Mouse (Mus musculus) spleen, adult 2 months (tissue): ENCODE results near the gene Hoxa2. TPM values are rescaled to one million over a fixed set of nuclear protein-coding genes. Genes with fewer than 3 reads are reported as not detected.

Source experiments
- DNase-seq, 2 experiments: peaks; one replicate each; pipeline versions ENCODE4 v3.0.0 to v3.0.0-alpha.2; 2012 to 2021; ENCODE audit warnings: low spot score in 2 of 2, low read depth in 1 of 2
- H3K27ac ChIP-seq: fragments of 200-500 bp; 2 replicates; pipeline ENCODE4 v1.5.1; 2012; ENCODE audit warnings: low read length, inconsistent platforms; ENCODE audit not compliant: insufficient read depth
- H3K27me3 ChIP-seq: fragments of 200-500 bp; 2 replicates; pipeline ENCODE4 v1.6.1; 2012; ENCODE audit warnings: mild to moderate bottlenecking, moderate library complexity, low read length, inconsistent platforms; ENCODE audit not compliant: control insufficient read depth, insufficient read depth
- H3K36me3 ChIP-seq: fragments of 200-500 bp; 2 replicates; pipeline ENCODE4 v1.6.1; 2012; ENCODE audit warnings: mild to moderate bottlenecking, low read length, inconsistent platforms; ENCODE audit not compliant: control insufficient read depth, insufficient read depth
- H3K4me1 ChIP-seq: fragments of 200-500 bp; 2 replicates; pipeline ENCODE4 v1.6.1; 2011; ENCODE audit warnings: inconsistent platforms; ENCODE audit not compliant: control insufficient read depth, insufficient read depth, insufficient read length
- H3K4me3 ChIP-seq: fragments of 200-500 bp; 2 replicates; pipeline ENCODE4 v1.5.1; 2011; ENCODE audit warnings: mild to moderate bottlenecking, inconsistent platforms; ENCODE audit not compliant: insufficient read depth, insufficient read length; ENCODE audit errors: extremely low read depth
- CTCF ChIP-seq: fragments of 200-500 bp; IDR thresholded peaks from 2 replicates; pipeline ENCODE4 v1.5.1; 2011; ENCODE audit warnings: mild to moderate bottlenecking, inconsistent platforms; ENCODE audit not compliant: insufficient read depth, insufficient read length, insufficient replicate concordance; ENCODE audit errors: extremely low read depth
- POLR2A ChIP-seq: fragments of 200-500 bp; IDR thresholded peaks from 2 replicates; pipeline ENCODE4 v1.6.1; 2011; ENCODE audit warnings: low read depth, low read length, inconsistent platforms
- WGBS: fragments of 180-500 bp; shearing (Covaris S2); methylation state at CpG from one replicate; pipeline ENCODE4 v1.1.7; 2018; 5-methylcytosine and 5-hydroxymethylcytosine counted together
- polyA plus RNA-seq: library from polyadenylated mRNA; depleted of rRNA; stranded (reverse); fragments of >200 nt; gene quantifications from 2 replicates; pipeline ENCODE4 v1.2.3, GENCODE M21; 2012

Hoxa2 gene
- polyA plus RNA-seq, 1 experiment, result 0.27 TPM

DNA sequence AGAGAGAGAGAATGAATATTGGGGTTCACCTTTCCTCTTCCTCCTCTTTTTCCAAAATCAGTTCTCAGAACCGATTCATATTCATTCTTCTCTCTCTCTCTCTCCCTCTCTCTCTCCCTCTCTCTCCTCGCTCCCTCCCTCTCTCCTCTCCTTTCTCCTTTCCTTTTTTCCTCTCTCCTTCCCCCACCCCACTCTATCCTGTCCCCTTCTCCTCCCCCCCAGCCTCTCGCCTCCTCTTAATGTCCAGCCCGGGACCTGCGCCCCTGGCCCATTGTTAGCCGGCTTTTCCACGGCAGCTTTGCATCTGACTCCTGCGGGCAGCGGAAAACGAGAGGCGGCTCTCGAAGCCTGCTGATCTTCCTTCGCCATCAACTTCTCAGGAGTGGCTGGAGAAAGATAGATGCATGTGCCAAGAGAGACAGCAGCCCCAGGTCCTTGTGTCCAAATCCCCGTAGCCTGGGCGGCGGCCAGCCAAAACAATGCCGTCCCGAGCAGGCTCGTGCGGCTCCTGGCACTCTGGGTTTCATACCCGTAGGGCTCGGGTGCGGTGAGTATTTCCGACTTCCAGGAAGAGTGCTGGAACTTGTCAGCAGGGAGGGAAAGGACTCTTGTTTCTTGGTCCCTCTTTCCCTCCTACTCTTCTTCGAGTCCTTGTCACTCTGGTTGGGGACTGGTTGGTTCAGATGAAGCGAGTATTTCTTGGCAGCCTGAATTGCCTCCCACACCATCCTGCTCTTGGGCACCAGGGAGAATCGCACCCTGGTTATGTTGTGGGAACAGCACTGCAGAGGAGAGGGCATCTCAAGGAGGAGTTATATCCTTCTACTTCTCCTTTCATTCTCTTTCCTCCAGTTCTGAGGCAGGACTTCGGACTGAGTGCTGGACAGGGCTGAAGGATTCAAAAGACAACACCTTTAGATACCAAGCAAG is 1.1 kb upstream of the Hoxa2 start:
- WGBS, result 80% methylated on average over 28 of the region's 28 CpGs
- Histone ChIP-seq H3K4me1 (no peaks in the 10 kb centered on the region), H3K27ac (no peak overlapping the region), H3K36me3 (no peaks in the 10 kb centered on the region), H3K4me3 (no peak overlapping the region), H3K27me3 (peaks cover 11% of the 10 kb centered on the region)
- no peak for DNase-seq
- TF ChIP-seq POLR2A (no peak), CTCF (no peak)

GRCm38 (mm10) chr6:52164051-52164625 is 493 bp downstream of the Hoxa2 start:
- TF ChIP-seq CTCF (no peak), POLR2A (no peak)
- H3K4me1 ChIP-seq, result no peaks in the 10 kb centered on the region
- no peak overlapping the region; the same call in 1 of the 2 replicates for H3K27ac ChIP-seq
- H3K27me3 ChIP-seq, result peaks cover 16% of the 10 kb centered on the region
- no peak for DNase-seq
- peak overlapping the region; percentile 17; the same call in 1 of the 2 replicates for H3K4me3 ChIP-seq
- no peaks in the 10 kb centered on the region for H3K36me3 ChIP-seq
- 17% methylated on average over 39 of the region's 39 CpGs for WGBS

DNA sequence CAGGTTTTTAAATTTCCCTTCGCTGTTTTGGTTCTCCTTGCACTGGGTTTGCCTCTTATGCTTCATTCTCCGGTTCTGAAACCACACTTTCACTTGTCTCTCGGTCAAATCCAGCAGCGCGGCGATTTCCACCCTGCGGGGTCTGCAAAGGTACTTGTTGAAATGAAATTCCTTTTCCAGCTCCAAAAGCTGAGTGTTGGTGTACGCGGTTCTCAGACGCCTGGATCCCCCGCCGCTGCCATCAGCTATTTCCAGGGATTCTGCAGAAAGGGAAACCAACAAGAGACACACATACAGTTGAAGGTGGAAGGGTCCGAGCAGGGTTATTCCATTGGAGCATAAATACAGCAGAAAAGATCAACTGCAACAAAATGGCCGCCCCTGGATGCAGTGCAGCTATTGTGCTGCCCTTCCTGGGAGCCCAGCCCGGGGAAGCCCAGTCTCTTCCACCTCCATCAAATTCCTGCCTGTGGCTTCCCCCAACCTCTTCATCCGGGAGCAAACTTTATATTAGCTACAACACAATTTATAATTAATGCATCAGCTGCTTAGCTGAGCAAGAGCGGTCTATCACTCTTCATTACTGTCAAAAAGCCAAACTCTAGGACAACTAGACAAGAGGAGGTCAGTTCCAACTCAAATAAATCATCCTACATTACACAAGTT is 1.1 kb downstream of the Hoxa2 start:
- WGBS, result 72% methylated on average over 17 of the region's 17 CpGs
- Histone ChIP-seq H3K4me3 (peak overlapping the region; percentile 8; the same call in 1 of the 2 replicates), H3K27me3 (peaks cover 16% of the 10 kb centered on the region), H3K36me3 (no peaks in the 10 kb centered on the region), H3K27ac (0 out of 2 replicates have a peak overlapping the region, but pooled peaks have one; percentile 9), H3K4me1 (no peaks in the 10 kb centered on the region)
- TF ChIP-seq POLR2A (no peak), CTCF (no peak)
- no peak for DNase-seq

DNA sequence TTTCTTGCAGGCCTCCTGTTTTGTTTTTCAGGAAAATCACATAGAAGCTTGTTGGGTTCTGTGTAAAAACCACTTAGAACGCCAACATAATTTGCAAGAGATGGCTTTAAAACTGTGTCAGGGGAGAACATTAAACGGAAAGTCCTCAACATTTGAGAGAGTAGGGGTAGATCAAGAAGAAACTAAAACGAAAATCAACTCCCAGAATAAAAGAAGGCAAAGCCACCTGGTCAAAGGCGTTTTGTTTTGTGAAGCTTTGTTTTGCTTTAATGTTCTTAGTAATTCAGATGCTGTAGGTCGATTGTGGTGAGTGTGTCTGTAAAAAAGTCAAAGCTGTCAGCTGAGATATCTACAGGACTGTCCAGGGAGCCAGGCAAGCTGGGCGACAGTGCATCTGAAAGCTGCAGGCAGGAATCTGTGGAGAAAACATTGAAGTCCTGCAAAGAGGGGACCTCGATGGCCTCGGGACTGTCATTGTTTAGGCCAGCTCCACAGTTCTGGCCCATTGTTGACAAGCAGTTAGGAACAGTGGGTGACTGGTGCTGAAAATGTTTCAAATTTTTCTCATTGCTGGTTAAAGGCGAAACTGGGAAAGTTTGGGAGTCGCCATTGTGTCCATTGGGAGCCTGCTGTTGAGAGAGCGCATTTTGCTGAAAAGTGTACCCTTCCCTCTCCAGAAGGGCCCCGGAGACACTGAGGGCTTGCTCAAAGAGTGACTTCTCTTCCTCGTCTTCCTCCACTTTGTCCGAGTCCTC is 1.8 kb downstream of the Hoxa2 start:
- 0 out of 2 replicates have a peak overlapping the region, but pooled peaks have one; percentile 13 for H3K27ac ChIP-seq
- 79% methylated on average over 14 of the region's 14 CpGs for WGBS
- H3K36me3 ChIP-seq, result no peaks in the 10 kb centered on the region
- peaks cover 23% of the 10 kb centered on the region for H3K27me3 ChIP-seq
- no peak for DNase-seq
- no peak overlapping the region for H3K4me3 ChIP-seq
- TF ChIP-seq POLR2A (no peak), CTCF (no peak)
- H3K4me1 ChIP-seq, result peaks cover 4% of the 10 kb centered on the region

GRCm38 (mm10) chr6:52162093-52162380 is 2.6 kb downstream of the Hoxa2 start:
- Histone ChIP-seq H3K4me3 (no peak overlapping the region), H3K27ac (no peak overlapping the region), H3K36me3 (no peaks in the 10 kb centered on the region), H3K4me1 (peaks cover 5% of the 10 kb centered on the region), H3K27me3 (peaks cover 28% of the 10 kb centered on the region)
- TF ChIP-seq POLR2A (no peak), CTCF (no peak)
- WGBS, result 71% methylated on average over 1 of the region's 1 CpGs
- DNase-seq, result no peak

- DNase-seq, result no peak
- Histone ChIP-seq H3K27ac (no peak overlapping the region), H3K36me3 (no peaks in the 10 kb centered on the region), H3K27me3 (peaks cover 27% of the 10 kb centered on the region), H3K4me3 (no peak overlapping the region), H3K4me1 (peaks cover 5% of the 10 kb centered on the region)
- TF ChIP-seq POLR2A, result no peak
- TF ChIP-seq CTCF, result no peak
- WGBS, result 67% methylated on average over 8 of the region's 8 CpGs
These were observed 3.1 kb downstream of the Hoxa2 start for GRCm38 (mm10) chr6:52161336-52162092.
